Mouse (Mus musculus): ENCODE measurements around the gene Cd3eap. TPM values are rescaled to one million over a fixed set of nuclear protein-coding genes. Genes with fewer than 3 reads are reported as not detected.

Cd3eap gene
- total RNA-seq, 4 experiments from 2014 or later = 12.9 to 15.2 (median 13.5) TPM

- DNase-seq = peak; percentile 76
Measured at GRCm38 (mm10) chr7:19307739-19308453, 51.4 kb downstream of the Cd3eap start.

- DNase-seq = no peak
Measured at GRCm38 (mm10) chr7:19306819-19307738, 52.2 kb downstream of the Cd3eap start.

Small RNA genes lying within 50 kb of the gene (microRNA-seq; reads per million reads assigned to microRNA genes)
- gene Mir343 = 0 reads per million in 2 experiments

Other genes starting within 250 kb of the Cd3eap start
- not detected for gene Gm4969, start 241.1 kb downstream of the Cd3eap start, total RNA-seq (2022)
- gene Fbxo46, start 239.6 kb downstream of the Cd3eap start, total RNA-seq (2022) = 10 to 100 TPM; 13.6 to 17.6 (median 16.1) TPM
- gene Qpctl, start 210.2 kb downstream of the Cd3eap start, total RNA-seq (2022) = 10 to 100 TPM; 18.0 to 24.0 (median 23.9) TPM
- gene Snrpd2, start 209.8 kb downstream of the Cd3eap start, total RNA-seq (2022) = 10 to 100 TPM; 86.1 to 97.7 (median 92.4) TPM
- 1 to 10 TPM in 1 of 4 experiments, under 1 TPM in 3; 0.17 to 1.5 (median 0.64) TPM for gene Gipr, start 193.4 kb downstream of the Cd3eap start, total RNA-seq (2022)
- 10 to 100 TPM; 56.2 to 79.2 (median 69.6) TPM for gene Eml2, start 183.1 kb downstream of the Cd3eap start, total RNA-seq (2022)
- 10 to 100 TPM in 2 of 4 experiments, 1 to 10 TPM in 2; 5.7 to 15.2 (median 8.2) TPM for gene Gpr4, start 146.9 kb downstream of the Cd3eap start, total RNA-seq (2022)
- 10 to 100 TPM; 32.4 to 41.5 (median 33.7) TPM for gene Opa3, start 131.1 kb downstream of the Cd3eap start, total RNA-seq (2022)
- 10 to 100 TPM; 44.8 to 70.6 (median 59.1) TPM for gene Vasp, start 87.7 kb downstream of the Cd3eap start, total RNA-seq (2022)
- not detected for gene Ppm1n, start 79.4 kb downstream of the Cd3eap start, total RNA-seq (2022)
- 10 to 100 TPM in 1 of 4 experiments, 1 to 10 TPM in 3; 3.8 to 15.0 (median 6.8) TPM for gene Rtn2, start 76.9 kb downstream of the Cd3eap start, total RNA-seq (2022)
- gene Fosb, start 49.4 kb downstream of the Cd3eap start, total RNA-seq (2022) = 1 to 10 TPM; 1.6 to 9.4 (median 5.6) TPM
- 10 to 100 TPM; 32.4 to 56.3 (median 41.6) TPM for gene Ercc1, start 14.7 kb downstream of the Cd3eap start, total RNA-seq (2022)
- 10 to 100 TPM in 1 of 4 experiments, 1 to 10 TPM in 3; 6.4 to 12.5 (median 8.4) TPM for gene Ppp1r13l, start 266 bp upstream of the Cd3eap start, total RNA-seq (2022)
- 10 to 100 TPM; 31.0 to 44.8 (median 39.2) TPM for gene Ercc2, start 22.5 kb upstream of the Cd3eap start, total RNA-seq (2022)
- 10 to 100 TPM in 1 of 4 experiments, 1 to 10 TPM in 2, under 1 TPM in 1; 0.61 to 13.6 (median 5.5) TPM for gene Klc3, start 44.6 kb upstream of the Cd3eap start, total RNA-seq (2022)
- not detected for gene Ckm, start 45.3 kb upstream of the Cd3eap start, total RNA-seq (2022)
- 10 to 100 TPM; 44.4 to 53.9 (median 47.6) TPM for gene Mark4, start 99.3 kb upstream of the Cd3eap start, total RNA-seq (2022)
- 10 to 100 TPM; 31.9 to 69.2 (median 51.8) TPM for gene Exoc3l2, start 103.8 kb upstream of the Cd3eap start, total RNA-seq (2022)
- gene Bloc1s3, start 148.9 kb upstream of the Cd3eap start, total RNA-seq (2022) = 10 to 100 TPM; 12.7 to 15.4 (median 13.6) TPM
- 100 to 1,000 TPM in 1 of 4 experiments, 10 to 100 TPM in 3; 77.7 to 107 (median 90.3) TPM for gene Trappc6a, start 148.9 kb upstream of the Cd3eap start, total RNA-seq (2022)
- under 1 TPM in 2 of 4 experiments, not detected in 2; 0.13 to 0.31 TPM for gene Nkpd1, start 158.4 kb upstream of the Cd3eap start, total RNA-seq (2022)
- gene Ppp1r37, start 203.6 kb upstream of the Cd3eap start, total RNA-seq (2022) = 10 to 100 TPM; 68.3 to 88.3 (median 81.8) TPM
- under 1 TPM; 0.52 to 0.68 (median 0.57) TPM for gene Zfp296, start 217.8 kb upstream of the Cd3eap start, total RNA-seq (2022)
- 10 to 100 TPM; 76.9 to 94.1 (median 85.1) TPM for gene Gemin7, start 218.1 kb upstream of the Cd3eap start, total RNA-seq (2022)
- gene Clasrp, start 245.0 kb upstream of the Cd3eap start, total RNA-seq (2022) = 10 to 100 TPM; 29.5 to 92.6 (median 50.4) TPM